Mouse (Mus musculus) MN1 (cell line): ENCODE results near the gene G0s2.
"Not testable (repeated sequence)": the region's sequence is repeated elsewhere in the genome, so short reads cannot be mapped to it uniquely, and the experiment has no call there.

Source experiments
- DNase-seq: peaks from one replicate; pipeline ENCODE4 v3.0.0-alpha.2; 2016; ENCODE audit warnings: low spot score

G0s2 gene

DNA sequence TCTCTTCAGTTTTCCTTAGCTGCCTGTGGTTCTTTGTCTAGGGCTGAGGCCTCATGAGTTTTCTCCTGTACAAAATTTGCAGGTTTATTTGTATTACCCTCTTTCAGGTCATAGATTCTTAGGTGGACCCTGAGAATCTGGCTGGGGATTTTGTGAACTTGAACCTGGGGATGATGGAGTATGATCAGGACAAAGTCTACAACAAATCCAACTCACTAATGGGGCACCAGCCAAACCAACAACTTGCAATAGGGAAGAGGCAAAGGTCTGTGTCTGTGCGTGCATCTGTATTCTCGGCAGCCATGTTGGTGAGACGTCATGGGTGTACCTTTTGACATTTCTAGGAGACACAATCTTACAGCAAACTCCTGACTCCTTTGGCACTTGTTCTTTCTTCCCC, 16.1 kb upstream of the G0s2 start:
- DNase-seq, result no peak

DNA sequence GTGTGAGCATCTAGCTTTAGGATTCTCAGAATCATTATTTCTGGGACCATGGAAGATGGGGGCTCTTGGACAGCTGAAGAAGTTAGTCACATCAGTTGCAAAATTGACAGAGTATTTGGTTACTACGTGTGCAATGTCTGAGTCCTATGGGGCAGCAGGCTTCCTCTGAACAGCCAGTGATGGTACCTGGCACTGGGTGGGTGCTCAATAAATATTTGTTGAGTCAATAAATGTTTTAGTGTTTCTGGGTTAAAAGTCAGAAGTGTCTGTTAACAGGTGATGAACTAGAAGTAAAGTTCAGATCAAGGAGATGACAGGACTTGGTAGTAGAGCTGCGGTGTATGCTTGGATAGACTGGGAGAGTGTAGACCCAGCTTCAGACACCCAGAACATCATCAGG, 14.6 kb upstream of the G0s2 start:
- no peak for DNase-seq

DNA sequence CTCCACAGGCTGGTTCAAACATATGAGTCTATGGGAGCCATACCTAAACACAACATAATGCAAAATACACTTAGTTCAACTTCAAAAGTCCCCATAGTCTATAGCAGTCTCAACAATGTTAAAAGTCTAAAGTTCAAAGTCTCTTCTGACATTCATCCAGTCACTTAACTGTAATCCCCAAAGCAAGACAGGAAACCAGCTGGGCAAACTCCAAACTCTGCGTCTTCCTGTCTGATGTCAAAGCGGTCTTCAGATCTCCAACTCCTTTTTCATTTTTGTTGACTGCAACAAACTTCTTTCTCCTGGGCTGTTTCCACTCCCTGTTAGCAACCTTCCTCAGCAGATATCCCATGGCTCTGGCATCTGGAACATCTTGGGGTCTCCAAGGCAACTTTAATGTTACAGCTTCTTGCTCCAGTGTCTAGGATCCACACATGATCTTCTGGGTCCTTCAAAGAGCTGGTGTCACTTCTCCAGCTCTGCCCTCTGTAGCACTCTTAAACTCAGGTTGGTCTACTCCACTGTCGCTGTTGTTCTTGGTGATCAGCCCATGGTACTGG, 12.8 kb upstream of the G0s2 start:
- DNase-seq, result not testable (repeated sequence)

DNA sequence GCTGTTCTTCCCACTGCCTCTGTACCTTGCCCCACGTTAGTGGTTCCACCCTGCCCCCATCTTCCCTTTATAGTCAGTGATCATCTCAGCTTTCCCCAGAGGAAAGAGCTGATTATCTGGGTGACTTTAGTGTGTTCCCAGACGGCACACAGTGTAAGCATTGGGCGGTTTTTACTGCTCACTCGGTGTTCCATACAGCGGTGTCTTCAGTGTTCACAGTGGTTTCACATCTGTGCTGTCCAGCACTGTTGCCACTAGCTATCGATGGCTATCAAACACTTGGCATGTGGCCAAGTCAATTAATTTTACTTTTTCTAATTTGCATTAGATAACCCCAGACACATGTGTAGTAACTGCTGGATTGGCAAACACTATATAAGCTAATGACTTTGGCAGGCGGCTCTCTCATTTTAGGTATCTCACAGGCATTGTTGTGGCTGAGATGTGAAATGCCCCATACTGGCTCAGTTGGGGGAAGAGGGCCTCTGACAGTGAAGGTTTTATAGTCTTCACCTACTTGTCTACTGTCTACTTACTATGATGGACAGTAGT, 11.3 kb upstream of the G0s2 start:
- DNase-seq, result no peak

DNA sequence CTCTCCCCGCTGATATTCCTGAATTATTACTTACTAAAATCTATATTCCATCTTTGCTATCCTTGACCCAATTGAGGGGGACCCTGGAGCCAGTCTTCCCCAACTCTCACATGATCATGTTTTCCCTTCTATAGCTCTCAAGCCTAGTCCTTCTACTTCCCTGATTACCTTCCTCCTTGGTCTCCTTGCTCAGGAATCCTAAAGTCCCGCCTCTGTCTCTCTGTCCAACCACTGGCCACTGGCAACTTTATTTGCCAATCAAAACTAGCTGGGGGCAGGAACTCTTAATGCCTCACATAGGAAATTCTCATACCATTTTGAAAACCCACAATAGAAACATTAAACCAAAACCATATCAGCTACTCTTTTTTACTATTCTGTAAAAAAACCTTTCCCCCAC, 8.3 kb upstream of the G0s2 start:
- DNase-seq, result no peak

DNA sequence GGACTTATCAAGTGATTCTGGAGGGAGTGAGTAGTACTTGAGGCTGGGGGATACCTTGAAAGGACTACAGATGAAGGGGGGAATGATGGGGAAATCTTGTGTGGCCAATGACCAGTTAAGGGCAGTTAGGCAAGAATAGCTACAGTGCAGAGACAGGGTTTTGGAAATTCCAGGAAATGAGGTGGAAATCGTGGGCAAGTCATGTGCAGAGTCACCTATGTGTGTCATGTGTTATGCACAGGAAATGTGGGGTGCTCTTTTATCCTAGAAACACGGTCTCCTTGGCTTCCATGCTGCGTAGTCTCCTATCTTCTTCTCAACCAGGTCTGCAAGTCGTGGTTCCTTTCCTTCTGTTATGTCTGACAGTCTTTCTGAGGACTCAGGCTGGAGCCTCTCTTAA, 6.5 kb upstream of the G0s2 start:
- no peak for DNase-seq

DNA sequence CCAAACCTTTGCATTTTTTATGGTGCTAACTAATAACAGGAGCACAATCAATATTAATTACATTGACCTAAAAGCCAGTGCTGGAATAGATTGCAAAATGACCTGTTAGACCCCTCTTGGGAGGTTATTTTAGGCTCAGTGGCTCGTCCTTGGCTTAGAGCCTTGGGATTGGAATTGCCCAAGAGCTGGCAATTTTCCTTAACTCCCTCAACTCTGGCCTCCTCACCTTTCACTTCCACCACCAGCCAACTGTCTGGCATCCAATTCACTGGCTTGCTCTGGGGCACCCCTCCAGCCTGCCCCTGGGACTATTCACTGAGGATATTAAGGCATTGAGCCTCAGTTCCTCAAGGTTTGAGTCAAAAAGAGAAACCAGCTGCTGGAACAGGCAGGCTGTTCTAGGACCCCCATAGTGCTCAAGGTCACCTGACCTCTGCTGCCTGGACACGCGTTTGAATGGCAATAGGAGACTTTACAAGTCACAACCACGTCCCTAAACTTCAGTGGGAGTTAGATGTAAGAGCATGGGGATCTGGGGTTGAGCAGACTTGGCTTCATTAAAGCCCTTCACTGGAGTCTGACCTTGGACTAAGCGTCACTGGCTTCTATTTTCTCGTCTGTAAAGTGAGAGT, 5.5 kb upstream of the G0s2 start:
- no peak for DNase-seq

DNA sequence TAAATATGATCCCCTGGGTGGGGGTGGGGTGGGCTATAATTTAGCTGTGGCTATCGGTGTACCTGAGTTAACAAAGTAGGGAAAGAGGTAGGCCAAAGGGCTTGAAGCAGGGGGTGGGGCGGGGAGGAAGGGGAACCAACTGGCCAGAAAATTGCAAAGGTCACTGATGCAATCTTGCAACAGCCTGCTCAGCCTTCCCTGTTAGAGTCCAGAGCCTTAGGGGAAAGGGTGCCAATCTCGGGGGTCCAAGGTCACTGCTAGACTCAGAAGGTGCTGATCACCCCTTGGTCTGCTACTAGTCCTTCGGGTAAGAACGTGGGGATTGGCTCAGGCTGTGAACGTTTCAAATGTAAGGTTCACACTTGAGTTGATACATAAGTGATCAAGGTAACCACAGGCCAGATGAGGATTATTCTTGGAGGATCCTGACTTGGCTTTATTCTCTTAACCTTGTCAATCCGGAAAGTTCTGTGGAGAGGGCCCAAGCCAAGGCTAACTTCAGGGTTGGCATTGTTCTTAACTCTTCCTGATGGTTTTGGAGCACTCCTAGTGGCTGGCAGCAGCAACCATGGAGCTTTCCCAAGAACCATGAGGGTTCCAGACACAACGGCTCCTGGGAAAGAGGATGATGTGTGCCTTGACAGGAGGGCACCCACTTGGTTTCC, 1.5 kb upstream of the G0s2 start:
- DNase-seq, result peak; percentile 24

DNA sequence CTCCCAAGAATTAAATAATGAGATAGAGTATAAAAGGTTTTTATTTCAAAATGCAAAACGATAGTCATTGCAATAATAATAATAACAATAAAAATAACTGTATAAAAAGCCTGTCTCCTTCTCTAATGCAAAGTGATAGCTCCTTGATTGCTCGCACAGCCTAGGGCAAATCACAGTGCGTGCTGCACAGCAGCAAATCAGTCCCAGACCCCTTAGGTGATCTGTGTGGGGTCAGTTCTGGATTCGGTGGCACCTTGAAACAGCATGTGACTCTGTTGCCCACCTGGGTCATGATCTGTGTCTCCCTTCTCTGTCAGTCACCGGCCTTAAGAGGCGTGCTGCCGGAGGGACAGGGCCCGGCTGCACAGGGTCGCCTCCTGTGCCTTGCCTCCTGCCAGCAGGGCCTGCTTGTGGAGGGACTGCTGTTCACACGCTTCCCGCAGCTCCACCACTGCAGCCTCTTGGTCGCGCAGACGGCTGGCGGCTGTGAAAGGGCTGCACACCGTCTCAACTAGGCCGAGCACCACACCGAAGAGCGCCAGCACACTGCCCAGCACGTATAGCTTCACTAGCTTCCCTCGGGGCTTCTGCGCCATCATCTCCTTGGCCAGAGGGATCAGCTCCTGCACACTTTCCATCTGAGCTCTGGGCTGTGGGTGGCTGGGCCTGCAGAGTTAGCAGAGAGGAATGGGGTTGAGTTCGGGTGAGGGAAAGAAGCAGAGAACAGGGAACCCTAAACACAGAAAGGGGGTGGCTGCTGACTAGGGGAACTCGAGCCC, 691 bp downstream of the G0s2 start:
- DNase-seq, result peak; percentile 61

DNA sequence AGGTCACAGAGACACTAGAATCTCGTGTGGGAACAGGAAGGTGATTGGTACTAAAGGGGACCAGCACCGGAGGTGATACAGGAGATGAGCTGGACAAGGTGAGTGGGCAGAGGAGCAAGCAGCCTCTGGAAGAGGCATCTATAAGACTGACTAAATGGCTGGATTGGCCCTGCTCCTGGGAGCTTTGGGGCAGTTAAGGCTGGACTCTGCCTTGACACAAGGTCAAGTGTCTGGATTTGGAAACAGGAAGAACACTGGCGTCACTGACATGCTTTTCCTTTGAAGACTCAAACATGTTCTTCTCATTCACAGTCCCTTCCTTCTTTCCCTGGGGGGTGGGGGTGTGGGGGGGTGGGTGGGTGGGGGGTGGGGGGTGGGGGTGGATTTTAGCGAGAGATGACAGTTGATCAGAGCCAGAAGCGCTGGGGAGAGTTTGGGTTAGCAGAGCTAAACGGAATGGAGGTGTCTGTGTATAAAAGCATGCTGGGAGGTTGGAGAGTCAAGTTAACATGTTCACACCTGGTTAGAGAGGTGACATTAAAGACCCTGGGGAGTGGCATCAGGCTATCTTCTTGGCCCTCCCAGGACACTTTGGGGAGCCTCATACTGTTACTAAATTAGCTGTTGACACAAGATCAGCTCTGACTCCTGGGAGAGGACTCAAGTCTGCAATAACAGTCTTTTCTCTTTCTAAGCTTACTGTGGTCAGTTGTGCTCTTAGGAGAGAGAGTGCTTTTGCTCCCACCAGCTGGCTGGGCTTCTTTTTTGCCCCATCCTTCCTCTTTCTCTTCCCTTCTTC, 1.9 kb downstream of the G0s2 start:
- no peak for DNase-seq

DNA sequence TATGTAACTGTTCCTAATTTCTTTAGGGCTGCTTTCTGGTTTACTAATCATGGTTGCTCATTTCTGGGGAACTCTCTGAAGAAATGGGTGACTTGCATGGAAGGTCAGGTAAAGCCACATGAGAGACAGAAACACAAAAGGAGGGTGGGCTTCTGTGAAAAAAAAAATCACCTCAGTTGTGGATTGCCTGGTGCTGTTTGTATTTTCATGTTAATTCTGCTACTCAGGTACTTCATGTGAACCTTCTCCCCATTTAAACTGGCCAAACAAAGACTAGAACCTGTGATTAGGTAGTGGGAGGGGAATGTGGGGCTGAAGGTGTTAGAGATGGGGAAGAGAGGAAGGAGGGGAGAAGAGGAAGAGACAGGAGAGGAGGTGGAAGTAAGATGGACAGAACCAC, 7.3 kb downstream of the G0s2 start:
- no peak for DNase-seq

DNA sequence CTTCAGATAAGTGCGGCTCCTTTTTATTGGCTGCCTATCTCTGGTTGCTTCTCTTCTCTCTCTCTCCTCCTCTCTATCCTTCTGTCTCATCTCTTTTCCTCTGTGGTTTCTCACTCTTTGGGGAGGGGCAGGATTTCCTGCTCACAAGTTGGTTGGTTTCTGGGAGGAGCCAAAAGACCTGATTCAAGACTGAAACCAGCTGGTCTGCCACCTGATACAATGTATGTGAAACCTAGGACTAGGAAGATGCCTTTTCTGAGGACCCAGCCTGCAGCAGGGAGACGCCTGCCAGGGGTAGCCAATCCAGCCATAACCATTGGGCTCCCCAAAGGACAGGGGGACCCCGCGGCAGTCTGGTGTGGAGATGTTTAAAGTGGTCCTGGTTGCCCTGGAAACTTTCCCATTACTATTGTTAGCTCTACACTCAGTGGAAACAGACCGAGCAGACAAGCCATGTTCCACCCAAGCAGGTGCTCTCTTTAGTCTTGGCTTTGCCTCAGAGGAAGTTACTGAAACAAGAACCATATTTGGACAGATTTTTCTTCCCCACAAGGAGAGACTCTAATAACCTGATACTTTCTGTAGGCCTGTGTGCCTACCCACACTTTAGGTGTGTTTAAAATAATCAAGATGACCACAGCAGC, 8.9 kb downstream of the G0s2 start, which contains the start of gene Hsd11b1:
Gene Hsd11b1, minus strand, starts transcription at position 121 of the 644 bp plus-strand sequence.
- DNase-seq, result no peak

DNA sequence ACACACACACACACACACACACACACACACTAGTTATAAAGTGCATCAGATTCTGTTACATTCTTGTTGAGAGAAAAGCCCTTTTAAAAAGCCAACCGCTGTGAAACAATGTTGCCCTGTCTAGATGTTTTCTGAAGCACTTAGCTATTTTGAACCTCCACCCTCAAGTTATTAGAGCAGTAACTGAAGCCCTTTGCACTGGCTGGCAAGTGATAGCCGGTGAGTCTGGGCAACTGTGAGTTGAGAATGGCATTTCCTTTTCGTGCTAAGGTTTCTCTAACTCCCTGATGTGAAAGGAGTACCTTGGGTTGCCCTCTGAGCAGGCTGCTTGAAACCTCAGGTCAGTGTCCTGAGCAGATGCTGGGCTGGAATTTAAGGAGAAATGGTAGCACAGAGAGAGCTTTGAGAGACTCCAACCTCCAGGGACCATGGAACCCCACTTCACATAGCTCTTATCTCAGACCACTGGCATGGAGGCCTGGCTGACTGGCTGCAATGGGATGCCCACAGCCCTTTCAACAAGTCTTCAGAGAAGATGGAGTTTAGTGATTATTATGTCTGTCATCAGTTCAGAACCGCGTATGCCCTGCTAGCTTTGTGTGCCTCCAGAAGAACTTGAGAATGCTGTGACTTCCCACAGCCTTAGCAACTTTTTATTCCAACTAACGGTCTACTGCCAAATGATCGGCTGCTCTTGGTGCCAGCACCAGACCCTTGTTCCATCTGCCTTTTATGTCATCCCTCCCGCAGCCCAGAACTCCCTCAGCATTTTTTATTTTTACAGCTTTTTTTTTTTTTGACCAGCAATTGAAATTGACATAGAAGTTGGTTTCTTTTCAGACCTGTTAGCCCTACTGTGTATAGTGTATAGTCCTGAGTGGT, 9.8 kb downstream of the G0s2 start:
- no peak for DNase-seq

DNA sequence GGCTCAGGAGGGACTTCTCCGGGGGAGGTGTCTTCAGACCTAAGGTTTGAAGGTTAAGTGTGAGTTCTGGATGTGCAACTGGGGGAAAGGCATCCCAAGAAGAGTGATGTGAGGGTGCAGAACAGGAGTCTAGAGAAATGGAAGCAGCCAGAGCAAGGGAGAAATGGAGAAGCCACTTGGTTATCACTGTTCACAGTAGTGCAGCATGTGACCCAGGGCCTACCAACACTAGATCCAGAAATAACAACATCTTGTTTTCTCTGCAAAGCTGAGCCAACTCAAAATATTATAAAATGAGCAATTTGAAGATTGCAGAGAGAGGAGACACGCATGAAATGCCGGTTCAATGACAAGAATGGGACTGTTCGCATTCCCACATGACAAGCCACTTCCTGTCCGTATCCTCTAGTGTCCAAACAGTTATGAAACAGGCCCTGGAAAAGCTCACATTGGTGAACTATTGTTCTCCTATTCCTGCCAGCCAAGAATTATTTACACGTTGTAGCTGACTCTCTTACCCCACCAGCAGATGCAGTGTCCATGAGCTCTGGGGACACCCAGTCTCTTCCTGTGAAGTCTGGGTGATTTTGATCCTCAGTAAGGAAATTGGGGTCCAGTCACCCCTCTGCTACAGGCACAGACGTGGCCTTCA, 11.0 kb downstream of the G0s2 start:
- DNase-seq, result no peak

DNA sequence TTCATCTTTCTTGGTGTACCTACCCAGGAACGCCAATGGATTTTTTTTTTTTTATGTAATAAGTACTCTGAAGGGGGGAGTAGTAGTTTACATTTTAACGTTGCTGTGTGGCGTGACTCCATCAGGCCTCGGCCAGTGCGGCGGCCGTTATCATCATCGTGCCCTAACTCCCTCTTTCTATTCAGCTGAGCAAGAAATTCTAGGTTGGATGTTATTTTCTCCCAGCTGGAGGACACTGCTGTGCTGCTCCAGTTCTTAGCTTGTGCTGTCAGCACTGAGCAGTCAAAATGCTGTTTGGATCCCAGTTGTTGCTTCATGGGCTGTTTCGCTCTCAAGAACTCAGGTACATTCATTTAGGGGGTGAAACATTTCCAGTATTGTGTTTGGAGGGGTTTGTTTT, 13.5 kb downstream of the G0s2 start:
- no peak for DNase-seq

DNA sequence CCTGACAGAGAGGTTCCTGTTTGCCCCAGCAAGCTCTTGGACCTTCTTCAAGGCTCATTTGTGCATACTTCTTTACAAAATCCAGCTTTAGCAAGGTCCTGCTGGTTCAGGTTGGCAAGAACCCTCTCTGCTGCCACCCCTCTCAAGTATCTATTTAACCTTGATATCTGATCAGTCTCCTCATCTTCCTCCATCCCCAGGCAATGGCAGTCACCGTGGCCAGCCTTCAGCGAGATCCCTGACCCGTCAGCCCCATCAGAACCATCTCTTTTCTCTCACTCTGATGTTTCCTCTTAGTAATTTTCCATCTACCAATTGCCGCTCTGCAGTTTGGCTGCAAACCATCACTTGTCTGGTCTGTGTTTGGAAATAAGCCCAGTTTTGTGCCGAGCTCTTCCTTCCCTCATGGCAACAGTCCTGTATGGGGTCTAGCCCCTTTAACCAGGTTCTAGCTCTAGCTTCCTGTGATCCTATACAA, 16.4 kb downstream of the G0s2 start:
- DNase-seq, result peak; percentile 50

DNA sequence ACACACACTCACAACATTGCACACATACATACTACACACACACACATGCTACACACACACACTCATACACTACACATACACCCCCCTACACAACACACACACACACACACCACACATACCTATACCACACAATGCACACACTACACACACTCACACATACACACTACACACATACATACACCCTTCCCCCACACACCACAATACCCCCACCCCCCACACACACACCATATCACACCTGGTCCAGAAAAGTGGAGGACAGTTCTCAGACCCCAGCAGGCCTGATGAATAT, 16.8 kb downstream of the G0s2 start:
- no peak for DNase-seq

DNA sequence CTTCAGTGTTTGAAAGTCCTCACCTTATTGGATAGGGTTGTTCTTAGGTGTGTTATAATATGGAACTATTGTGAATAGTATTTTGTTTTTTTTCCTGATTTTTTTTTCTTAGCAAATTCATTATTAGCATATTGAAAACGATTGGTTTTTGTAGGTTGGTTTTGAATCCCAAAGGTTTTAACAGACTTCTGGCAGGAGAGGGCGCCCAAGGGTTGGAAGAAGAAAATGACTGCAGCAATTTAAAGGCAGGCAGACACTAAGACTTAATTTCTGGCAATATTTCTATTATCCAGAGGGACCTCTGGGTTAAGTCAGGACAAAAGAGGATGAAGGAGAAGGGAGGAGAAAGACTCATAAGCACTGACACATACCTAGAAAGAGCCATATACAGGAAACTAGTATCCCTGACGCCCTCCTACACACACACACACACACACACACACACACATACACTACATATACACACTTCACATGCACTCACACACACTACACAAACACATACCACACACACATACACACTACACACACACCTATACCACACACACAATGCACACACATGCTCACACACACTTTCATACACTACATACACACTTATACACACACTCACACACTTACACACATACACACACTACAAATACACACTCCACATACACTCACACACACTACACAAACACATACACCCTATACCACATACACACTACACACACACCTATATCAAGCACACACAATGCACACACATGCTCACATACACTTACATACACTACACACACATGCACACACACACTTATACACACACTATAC, 17.3 kb downstream of the G0s2 start:
- DNase-seq, result peak; percentile 79

DNA sequence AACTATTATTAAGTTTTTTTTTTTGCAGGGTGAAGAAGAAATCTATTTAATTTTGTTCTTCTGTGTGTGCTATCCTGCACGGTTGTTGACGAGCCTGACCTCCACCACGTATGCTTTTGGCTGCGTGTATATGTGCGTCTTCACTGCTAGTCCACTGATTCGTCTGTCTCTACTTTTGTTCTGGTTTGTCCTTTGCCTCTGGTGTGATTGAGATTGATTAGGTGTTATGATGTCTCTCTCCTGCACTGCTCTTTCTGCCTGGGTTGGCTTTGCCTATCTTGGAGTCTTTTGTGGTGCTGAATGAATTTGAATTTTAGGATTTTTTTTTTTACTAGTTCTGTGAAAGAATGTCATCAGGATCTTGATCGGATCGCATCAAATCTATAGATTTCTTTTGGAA, 18.0 kb downstream of the G0s2 start:
- DNase-seq, result no peak
